Mouse (Mus musculus) spleen, adult 18-20 months (tissue): ENCODE data around the gene Osbp.
A peak's percentile ranks its signal among the peaks of the same experiment; 100 is the strongest.

ENCODE experiments used
- DNase-seq, 2 experiments: peaks; one replicate each; pipeline ENCODE4 v3.0.0; 2022; ENCODE audit warnings: mixed read lengths in 2 of 2

Osbp gene

DNA sequence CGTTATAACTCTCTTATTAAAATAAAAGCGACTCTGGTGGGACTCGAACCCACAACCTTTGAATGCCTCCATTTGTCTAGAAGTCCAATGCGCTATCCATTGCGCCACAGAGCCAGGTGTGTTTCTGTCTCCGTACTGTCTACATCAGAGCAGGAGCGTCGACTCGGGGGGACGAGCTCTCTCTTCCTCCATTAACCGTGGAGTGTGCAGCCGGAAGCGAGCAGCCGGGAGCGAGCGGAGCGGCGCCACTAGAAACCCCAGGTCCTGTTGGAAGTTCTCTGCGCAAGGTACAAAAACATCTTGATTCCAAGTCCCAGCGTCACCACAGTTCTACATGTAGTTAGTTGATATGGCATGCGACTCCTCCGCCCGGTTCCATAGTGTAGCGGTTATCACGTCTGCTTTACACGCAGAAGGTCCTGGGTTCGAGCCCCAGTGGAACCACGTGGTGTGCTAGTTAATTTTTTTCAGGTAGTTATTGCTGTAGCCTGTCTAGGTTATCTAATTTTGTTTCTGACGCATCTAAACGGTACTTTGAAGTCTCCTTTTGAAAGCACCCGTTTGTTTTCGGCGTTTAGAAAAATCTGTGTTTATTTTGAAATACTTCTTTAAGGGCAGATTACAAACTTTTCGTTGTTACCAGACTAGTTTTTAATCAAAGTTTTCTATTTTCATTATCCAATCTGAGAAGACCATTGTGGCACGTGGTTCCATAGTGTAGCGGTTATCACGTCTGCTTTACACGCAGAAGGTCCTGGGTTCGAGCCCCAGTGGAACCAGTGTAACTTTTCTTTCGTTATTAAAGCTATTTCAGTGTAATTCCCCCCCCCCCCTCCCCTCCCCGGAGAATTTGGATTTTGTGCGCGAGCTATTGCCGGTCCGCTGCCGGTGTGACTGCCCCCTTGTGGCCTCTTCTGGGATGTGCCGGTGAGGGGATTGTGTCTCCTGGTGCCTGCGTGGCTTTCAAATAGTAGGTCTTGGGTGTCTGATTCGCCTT lies 46.1 kb downstream of the Osbp start:
- DNase-seq: peak; percentile 78 to 82

DNA sequence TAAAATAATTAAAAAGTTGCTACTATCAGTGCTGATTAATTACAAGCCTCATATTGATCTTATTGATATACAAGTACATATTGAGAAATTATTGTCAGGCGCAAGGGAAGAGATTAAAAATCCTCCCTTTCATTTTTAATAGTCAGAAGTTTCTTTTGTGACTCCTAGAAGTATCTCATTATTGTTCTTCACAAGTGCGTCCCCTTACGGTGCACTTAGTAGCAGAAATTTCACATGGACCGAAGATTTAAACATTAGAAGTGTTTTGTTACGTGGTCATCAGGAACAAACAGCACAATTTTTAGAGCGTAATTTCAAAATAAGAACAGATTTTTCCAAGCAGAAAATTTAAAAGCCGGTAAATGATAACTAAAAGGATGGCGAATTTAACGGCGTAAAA lies 46.9 kb downstream of the Osbp start:
- DNase-seq: no peak

DNA sequence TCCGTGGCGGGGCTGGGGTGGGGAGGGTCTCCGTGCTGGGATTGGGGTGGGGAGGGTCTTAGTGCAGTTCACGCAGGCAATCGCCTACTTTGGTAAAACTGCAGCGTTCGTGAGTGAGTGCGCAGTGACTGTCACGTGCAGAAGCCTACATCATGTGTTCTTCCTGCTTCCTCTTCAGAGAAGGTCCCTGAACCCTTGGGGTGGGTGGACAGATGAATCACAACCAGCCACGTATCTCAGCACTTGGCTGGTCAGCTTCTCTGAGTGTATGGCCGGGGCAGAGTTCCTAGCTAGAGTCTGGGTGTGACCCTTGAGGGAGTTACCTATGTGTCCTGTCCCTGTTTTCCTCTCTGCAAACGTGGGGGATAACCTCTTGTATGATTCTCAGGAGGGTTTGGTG lies 47.5 kb downstream of the Osbp start:
- peak; percentile 49 to 60 for DNase-seq

DNA sequence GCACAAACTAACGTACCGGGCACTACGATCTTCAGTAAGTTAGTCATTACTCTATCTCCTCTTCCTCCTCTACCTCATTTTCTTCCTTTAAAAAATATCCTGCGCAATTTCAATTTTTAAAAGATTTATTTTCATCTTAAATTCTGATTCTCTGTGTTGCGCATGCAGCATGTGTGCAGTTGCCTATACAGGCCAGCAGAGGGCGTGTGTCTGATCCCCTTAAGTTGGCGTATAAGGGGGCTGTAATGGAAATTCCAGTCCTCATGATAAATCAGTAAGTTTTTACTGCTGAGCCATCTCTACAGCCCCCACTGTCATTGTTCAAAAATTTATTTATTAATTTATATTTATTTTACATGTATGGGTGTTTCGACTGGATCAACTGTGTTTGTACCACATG lies 50.0 kb downstream of the Osbp start:
- DNase-seq: no peak

DNA sequence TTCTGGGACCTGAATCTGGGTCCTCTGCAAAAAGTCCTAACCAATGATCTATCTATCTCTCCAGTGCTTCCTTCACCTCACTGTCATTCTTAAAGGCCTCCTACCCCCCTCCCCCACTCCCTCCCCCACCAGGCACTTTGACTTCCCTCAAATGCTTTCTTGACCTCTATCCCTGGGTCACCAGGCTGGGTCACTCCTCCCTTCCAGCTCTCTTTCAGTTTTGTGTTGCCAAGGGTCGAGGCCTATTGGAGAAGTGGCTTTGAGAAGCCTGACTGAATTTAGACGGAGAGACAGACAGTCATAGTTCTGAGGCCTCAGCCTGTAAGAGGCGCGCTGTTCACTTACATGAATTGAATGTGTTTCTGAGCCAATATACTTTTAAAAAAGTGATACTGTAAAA lies 50.5 kb downstream of the Osbp start:
- no peak for DNase-seq

DNA sequence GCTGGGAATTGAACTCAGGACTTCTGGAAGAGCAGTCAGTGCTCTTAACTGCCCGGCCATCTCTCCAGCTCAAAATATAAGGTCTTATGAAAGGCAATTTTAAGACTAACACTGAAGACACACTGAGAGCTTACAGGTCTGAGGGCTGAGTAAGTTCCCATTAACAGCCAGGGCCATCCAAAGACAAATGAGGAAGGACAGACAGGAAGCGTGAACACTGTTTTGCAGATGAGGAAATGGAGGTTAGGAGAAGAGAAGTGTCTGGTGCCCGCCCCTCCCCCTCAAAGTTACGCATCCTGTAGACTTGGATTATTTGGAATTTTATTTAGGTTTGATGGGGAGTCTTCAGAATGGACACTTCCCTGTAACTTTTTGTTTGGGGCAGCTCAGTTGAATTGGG lies 58.4 kb downstream of the Osbp start:
- no peak for DNase-seq

DNA sequence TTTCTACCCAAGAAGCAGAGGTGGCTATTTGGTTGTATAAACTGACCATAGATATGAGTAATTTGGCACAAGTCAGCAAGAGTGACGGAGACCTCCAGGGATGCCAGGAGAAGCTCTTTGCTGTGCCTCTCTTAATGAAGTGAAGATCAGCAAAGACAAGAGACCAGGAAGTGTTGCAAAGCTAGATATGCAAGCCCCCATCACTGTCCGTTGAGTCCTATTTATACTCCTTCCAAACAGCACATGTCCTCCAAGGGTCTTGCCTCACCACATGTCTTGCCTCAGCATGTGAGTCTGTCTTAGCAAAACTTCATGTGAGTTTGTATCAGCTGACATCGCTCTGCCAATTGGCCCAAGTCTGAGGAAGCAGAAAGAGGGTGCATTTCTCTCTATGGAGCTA lies 59.6 kb downstream of the Osbp start:
- DNase-seq: no peak

DNA sequence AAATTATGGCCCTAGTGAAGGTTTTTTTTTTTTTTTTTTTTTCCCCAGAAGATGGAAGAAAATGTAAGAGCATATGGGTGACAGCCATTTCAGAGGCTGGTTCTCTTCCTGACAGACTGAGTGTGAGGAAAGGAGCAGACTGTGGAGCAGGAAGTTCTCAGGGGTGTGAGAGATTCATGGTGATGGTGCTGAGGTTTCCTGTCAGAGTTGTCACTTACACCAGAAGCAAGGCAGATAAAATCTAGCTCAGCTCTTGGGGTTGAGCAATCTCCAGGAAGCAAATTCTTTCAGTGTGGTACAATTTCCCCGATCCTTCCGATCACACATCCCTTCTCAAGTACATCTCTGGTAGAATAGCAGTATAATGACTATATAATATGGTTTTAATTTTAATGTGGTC lies 60.9 kb downstream of the Osbp start:
- no peak for DNase-seq

DNA sequence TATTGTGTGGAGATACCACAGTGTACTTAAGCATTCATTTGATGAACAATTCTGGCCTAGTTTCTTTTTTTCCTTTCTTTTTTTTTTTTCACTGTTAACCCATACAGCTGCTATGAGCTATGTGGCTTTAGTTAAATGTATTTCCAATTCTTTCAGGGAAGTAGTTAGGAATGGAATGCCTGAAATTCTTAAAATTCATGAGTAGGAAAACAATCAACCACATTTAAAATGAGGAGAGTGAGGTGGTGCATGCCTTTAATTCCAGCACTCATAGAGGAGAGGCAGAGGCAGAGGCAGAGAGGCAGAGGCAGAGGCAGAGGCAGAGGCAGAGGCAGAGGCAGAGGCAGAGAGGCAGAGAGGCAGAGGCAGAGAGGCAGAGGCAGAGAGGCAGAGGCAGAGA lies 72.0 kb downstream of the Osbp start:
- DNase-seq: no peak

DNA sequence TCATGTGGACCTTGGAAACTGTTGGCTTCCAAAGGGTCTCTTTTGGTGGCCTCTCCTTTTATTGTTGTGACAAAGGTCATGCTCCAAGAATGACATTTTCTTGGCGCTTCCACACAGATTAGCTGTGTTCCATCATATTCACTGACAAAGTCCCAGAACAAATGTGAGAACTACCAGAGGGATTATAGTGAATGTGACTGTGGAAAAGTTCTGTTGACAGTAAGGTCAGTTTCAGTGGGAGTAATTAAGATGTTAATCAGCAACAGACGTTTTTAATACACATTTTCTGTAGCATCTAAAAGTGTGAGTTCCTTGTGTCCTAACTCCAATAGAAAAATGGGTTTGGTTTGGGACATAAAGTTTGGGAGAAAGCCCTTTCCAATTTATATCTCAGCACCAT lies 75.5 kb downstream of the Osbp start, which contains the start of gene Olfr1423:
Gene Olfr1423 (minus strand): TSS at position 101 of the 400 bp plus-strand sequence.
- no peak for DNase-seq

DNA sequence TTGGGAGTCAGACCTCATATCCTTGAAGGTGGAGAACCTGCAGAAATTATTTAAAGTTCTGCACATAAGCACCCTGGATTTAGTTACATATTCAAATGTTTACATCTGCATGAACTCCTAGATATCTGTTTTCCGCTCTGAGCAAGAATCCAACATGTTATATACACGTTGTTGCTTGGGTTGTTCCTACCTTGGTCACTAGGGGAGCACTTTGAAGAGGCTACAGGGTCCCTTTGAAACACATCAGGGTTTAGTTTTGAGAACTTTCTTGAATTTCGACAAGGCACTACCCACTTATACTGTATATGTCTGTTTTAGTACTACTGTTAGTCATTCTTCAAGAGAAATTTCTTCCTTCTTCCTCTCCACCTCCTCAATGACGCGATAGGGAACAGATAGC lies 77.4 kb downstream of the Osbp start:
- DNase-seq: no peak
